Mouse (Mus musculus) kidney, postnatal 36 days (tissue): ENCODE data around the gene Rpl9.

Experiments
- DNase-seq, 2 experiments: peaks; one replicate each; pipeline ENCODE4 v3.0.0; 2021 to 2022; ENCODE audit warnings: mixed read lengths in 2 of 2

Rpl9 gene

GRCm38 (mm10) chr5:65390648-65391644 is at the start of gene Rpl9, which contains the start of gene Lias:
Gene Rpl9, minus strand, starts transcription at chr5:65391444.
Gene Lias, plus strand, starts transcription at chr5:65391497.
- peak; percentile 98 to 99 for DNase-seq

GRCm38 (mm10) chr5:65438041-65438440 is 46.8 kb upstream of the Rpl9 start:
- no peak for DNase-seq

- peak; percentile 99 for DNase-seq
Observed at GRCm38 (mm10) chr5:65435806-65436561, 44.7 kb upstream of the Rpl9 start, which contains the start of gene Ugdh. Gene Ugdh, minus strand, starts transcription at chr5:65435949.

DNA sequence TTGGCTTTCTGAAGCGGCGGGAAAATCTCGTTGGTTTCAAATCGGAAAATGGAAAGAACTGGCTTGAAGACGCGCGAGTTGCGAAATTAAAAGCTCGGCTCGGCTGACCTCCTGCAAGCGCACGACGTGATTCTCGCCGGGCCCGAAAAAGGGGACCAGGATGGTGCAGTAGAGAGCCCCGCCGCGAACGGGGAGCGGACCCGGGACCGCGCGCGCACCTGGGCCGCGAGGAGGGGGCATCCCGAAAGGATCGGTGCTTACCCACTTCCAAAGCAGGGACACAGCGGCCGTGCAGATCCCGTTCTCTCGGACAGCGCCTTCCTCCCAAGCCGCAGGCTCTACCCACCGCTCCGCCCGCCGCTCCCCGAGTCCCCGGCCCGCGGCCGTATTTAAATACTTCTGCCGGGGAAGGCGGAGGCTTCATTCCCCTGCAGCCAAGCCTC is 44.1 kb upstream of the Rpl9 start:
- no peak for DNase-seq

GRCm38 (mm10) chr5:65434471-65435362 is 43.5 kb upstream of the Rpl9 start:
- no peak for DNase-seq

GRCm38 (mm10) chr5:65429441-65429840 is 38.2 kb upstream of the Rpl9 start:
- no peak for DNase-seq

GRCm38 (mm10) chr5:65428321-65428720 is 37.1 kb upstream of the Rpl9 start:
- peak; percentile 47 to 58 for DNase-seq

DNA sequence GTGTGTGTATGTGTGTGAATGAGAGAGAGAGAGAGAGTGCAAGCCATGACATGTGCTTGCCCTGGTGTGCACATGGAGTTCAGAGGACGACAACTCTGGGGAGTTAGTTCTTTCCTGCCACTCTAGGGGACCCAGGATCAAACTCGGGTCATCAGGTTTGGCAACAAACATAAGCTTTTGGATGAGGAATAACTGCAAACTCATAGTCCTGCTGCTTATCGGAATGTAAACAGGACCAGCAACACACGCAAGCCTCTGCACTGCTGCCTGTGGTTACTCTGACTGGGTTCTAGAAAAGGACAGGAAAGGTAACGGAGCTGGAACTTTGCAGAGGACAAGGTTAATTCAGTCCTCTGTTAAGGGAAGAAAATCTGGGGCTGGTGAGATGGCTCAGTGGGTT is 34.0 kb upstream of the Rpl9 start:
- no peak for DNase-seq

GRCm38 (mm10) chr5:65424215-65424614 is 33.0 kb upstream of the Rpl9 start:
- peak; percentile 58 to 70 for DNase-seq

DNA sequence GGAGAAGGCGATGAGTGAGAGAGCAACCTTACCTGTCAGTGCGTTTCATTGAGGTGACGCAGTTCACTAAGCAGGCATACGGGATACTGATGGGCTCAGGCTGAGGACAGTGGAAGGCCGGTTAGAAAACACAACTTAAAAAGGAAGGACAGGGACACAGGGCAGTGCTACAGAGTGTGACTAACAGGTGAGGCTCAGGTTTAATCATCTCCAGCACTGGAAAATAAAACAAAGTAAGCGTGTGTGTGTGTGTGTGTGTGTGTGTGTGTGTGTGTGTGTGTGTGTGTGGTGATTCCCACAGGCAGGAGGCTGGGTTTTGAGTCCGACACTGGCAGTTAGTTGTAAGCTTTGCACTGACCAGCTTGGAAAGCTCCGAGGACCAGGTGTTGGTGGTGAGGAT is 31.6 kb upstream of the Rpl9 start:
- DNase-seq = peak; percentile 46 to 56

- DNase-seq = peak in 1 of 2 experiments; percentile 26
Observed at GRCm38 (mm10) chr5:65420822-65421221, 29.6 kb upstream of the Rpl9 start.

GRCm38 (mm10) chr5:65419136-65419535 is 27.9 kb upstream of the Rpl9 start:
- no peak for DNase-seq

- no peak for DNase-seq
Observed at GRCm38 (mm10) chr5:65415653-65416458, 24.6 kb upstream of the Rpl9 start.

DNA sequence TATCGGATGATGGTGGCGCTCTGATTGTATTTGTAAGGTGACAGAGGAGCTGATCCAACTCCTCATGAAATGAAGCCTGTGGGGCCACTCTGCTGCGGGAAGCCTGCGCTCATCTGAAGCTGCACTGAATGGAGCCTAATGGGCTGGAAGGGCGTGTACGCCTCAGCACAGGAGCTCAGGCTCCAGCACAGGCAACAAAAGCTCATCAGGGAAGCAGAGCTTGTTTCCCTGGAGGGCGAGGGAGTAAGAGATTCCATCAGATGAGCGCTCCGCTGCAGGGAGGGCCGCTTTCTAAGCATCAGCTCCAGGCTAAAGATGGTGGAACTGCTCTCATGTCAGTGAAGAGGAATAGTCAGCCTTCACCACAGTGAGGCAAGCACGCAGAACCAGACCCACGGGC is 16.7 kb upstream of the Rpl9 start:
- DNase-seq = no peak

DNA sequence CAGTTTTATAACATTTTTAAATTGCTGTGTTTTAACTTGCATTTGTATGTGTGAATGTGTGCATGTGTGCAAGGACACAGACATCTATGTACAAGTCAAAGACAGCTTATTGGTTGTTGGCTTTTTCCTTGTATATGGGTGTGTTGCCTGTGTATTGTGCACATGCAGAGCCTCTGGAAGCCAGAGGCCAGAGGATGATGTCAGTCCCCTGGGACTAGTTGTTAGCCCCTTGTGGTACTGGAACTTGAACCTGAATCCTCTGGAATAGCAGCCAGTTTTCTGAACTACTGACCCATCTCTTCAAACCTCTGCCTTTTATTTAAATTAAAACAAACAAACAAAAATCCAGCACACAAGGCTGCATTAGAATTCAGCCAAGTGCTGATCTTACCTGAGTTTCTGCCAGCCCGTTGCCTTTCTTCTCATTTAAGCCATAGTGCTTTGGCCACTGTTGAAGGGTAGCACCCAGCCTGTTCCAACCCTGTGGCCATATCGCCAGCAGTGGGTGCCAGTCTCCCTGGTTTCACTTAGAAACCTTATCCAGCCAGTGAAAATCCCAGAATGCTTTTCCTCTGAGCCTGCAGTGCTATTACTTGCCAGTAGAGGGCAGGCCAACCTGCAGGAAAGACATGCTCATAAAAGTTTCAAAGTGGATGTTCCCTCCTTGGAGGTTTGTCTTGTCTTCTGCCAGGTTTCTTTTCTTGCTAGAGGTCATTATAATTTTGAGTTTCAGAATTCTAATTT is 10.2 kb upstream of the Rpl9 start:
- DNase-seq = peak; percentile 86 to 90

- DNase-seq = no peak
Observed at GRCm38 (mm10) chr5:65394425-65394824, 3.2 kb upstream of the Rpl9 start.

GRCm38 (mm10) chr5:65391753-65392152 is 509 bp upstream of the Rpl9 start:
- peak in 1 of 2 experiments; percentile 6 for DNase-seq

DNA sequence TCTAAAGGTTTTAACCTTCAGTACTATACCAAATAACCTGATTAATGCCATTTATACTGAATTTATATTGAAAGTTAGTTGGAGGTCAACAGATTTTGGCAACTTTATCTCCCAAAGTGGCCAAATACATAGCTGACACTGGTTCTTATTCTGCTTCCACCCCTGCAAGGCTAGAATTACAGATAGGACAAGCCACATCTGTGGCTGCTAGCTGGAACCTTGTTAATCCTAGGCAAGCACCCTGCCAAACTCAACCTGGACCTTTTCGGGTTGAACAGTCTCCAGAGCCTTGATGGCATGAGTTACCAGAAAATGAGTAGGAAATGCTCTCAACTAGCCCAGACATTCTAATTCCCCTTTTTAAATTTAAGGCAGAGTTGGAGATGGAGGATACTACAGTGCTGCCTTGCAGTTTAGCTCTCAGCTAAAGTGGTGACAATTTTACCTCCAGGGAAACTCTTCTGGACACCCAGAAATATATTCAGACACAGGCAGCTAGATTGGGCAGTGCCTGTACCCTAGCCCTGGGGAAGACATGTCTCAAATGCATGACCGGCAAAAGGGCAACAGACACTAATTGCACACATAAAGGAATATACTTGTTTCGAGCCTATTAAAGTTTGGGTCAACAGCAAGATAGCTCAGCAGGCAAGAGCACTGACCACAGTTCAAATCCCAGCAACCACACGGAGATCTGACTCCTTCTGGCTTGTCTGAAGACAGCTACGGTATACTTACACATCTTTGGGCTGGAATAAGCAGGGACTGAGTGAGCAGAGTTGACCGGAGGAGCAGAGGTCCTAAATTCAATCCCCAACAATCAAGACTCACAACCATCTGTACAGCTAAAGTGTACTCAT is 4.0 kb downstream of the Rpl9 start:
- no peak for DNase-seq

DNA sequence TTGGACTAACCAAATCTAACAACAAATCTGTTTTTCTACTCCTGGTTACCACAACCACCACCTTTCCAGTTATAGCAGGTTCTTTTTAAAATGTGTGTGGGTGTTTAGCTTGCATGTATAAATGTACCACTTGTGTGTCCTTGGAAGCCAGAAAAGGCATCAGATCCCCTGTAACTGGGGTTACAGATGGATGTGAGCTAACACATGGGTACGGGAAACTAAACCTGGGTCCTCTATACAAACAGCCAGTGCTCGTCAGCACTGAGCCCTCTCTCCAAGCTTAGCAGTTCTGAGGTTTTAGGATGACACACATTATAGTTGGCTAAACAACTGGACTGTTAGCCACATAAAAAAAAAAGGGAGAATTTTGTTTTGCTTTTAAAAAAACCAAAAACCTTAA is 5.5 kb downstream of the Rpl9 start:
- no peak for DNase-seq

- no peak for DNase-seq
Observed at GRCm38 (mm10) chr5:65374746-65375145, 16.5 kb downstream of the Rpl9 start.
